Mouse (Mus musculus) CD8-positive naive resting alpha-beta T cell, adult 2 months (primary cell): ENCODE measurements around the gene Cdkl3.
"Not testable (repeated sequence)": the region's sequence is repeated elsewhere in the genome, so short reads cannot be mapped to it uniquely, and the experiment has no call there.

Experiments
- DNase-seq, 2 experiments: peaks; one replicate each; pipeline ENCODE4 v3.0.0; 2022; ENCODE audit warnings: low read depth in 2 of 2, low spot score in 2 of 2

Gene Cdkl3

GRCm38 (mm10) chr11:52115479-52115878 is 111.5 kb downstream of the Cdkl3 start:
- DNase-seq, result no peak

GRCm38 (mm10) chr11:52116117-52116516 is 112.1 kb downstream of the Cdkl3 start:
- not testable (repeated sequence) for DNase-seq

DNA sequence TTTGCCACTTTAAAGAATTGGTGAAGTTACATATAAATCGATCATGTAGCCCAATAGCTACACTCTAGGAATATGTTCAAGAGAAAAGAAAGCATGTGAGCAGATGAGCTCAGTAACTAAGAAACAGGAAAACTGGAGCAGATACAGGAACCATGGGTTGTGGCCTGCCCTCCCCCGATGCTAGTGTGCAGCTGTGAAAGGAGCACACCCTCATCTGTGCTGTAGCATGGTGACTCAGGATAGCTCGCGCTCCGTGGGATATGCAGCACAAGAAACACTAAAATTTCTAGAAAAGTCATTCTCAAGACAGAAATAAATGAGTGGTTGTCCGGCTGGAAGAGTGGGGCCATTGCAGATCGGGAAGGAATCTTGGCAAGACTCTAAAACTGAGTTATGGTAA is 113.1 kb downstream of the Cdkl3 start:
- no peak for DNase-seq

DNA sequence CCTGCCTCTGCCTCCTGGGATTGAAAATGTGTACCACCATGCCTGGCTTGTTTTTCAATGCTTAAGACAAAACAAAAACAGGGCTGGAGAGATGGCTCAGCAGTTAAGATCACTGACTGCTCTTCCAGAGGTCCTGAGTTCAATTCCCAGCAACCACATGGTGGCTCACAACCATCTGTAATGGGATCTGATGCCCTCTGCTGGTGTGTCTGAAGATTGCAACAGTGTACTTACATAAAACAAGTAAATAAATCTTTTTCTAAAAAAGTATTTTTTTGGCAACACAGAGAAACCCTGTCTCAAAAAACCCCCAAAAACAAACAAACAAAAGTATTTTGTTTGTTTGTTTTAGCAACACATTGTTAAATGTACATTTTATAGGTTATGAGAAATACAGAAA is 116.4 kb downstream of the Cdkl3 start:
- not testable (repeated sequence) for DNase-seq

DNA sequence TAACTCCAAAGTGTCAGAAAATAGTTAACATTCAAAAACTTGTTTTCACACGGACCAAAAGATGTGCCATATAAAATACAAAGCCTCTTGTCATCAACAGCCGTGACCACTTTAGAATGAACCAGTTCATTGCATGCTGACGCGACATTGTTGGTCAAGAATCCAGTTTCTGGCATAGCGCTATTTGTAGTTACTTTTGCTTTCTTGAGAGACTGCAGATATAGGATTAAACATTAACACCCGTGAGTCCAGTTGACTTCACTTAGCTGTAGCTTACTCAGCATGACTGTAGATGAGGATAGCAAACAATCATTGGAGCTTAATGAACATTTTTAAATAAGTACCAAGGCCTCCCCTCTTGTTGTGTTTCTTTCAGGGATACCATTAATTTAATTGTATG is 118.0 kb downstream of the Cdkl3 start:
- DNase-seq, result no peak

DNA sequence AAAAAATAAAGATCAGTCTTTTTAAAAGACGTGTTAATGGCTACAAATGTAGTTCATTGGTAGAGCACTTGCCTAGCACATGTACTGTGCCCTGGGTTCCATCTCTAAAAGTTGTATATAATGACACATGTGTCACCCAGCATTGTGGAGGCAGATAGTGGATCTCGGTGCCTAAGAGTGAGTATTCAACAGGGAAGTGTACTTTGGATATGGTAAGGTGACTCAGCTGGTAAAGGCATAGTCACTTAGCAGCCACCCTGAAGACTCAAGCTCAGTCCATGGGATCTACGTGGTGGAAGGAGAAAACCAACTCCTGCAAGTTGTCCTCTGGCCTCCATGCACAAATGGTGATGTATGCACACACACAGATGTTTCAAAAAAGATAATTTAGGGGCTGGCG is 120.4 kb downstream of the Cdkl3 start:
- no peak for DNase-seq

DNA sequence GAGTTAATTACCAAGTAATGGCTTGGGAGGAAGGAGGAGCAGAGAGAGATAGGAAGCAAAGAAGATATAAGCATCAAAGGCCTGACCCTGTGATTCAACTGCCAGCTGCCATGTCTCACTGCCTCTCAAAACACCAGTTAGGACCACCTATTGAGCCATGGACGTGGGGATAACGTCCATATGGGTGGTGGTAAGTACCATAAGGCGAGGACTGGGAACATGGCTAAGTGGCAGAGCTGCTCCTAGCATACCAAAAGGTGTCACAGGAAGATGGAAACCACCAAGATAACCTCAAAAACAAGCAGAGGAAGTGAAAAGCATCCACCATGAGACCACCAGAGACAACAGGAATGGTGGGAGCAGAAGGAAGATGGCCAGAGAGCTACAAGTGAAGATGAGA is 123.1 kb downstream of the Cdkl3 start:
- peak in 1 of 2 experiments; percentile 29 for DNase-seq

DNA sequence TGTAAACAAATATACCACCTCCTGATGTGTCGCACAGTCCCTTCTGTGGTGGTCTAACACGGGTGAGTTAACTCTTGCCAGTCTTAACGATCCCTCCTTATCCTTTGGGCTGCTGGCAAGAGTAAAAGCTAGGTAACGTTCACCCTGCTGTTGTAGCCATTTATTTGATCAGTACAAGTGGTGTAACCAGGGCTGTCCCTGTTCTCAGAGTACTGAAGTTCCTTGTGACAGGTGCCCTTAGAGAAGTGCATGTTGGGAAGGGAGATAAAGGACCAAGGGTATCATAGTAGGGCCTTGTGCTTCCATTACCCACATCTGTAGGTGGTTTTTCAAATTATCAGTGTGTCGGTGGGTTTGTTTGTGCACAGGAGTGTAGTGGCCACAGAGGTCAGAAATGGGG is 123.7 kb downstream of the Cdkl3 start:
- DNase-seq, result no peak

- no peak for DNase-seq
Observed at GRCm38 (mm10) chr11:52128316-52129061, 124.5 kb downstream of the Cdkl3 start.

DNA sequence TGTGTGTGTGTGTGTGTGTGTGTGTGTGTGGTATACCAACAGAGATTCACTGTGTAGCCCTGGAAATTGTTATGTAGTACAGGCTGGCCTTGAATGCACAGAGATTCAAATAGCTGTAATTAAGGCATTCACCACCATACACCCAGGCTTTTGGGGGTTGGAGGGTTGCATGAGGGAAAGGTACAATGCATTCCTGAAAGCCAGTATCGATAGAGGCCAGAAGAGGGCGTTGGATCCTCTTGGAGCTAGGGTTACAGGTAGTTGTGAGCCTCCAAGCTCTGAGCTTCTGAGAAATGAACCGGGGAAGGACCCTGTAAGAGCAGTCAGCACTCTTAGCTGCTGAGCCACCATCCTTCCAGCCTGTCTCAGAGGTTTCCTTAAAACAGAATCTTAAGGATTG is 125.2 kb downstream of the Cdkl3 start:
- no peak for DNase-seq

GRCm38 (mm10) chr11:52129621-52130450 is 125.8 kb downstream of the Cdkl3 start:
- DNase-seq, result no peak

- no peak for DNase-seq
Observed at GRCm38 (mm10) chr11:52130451-52131068, 126.5 kb downstream of the Cdkl3 start.
